Mouse (Mus musculus): ENCODE results near the gene Sptbn1.

The Sptbn1 gene

GRCm38 (mm10) chr11:30126840-30127239 lies 141.1 kb downstream of the Sptbn1 start:
- peak; percentile 49 for DNase-seq (ENCODE audit: low read depth)

- no peak for DNase-seq (ENCODE audit: low read depth)
These were observed 149.9 kb downstream of the Sptbn1 start for GRCm38 (mm10) chr11:30118038-30118437.

DNA sequence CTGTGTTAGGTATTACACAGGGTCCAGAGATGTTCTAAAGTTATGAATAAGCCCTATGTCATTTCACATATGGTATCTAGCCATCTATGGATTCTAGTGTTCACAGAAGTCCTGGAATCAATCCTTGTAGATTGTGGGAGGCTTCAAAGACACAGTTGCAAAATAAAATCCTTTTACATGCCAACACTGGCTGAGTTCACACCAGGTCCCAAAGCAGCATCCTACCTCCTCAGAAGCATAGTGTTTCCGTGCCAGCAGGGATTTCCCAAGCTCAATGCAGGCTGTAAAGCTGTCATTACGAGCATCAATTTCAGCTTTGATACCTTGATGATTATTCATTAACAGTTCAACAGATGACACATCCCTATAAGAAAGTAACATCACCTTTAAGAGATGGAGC lies 154.3 kb downstream of the Sptbn1 start:
- DNase-seq (ENCODE audit: low read depth): no peak

GRCm38 (mm10) chr11:30110634-30111033 lies 157.3 kb downstream of the Sptbn1 start:
- no peak for DNase-seq (ENCODE audit: low read depth)

- no peak for DNase-seq (ENCODE audit: low read depth)
These were observed 163.8 kb downstream of the Sptbn1 start for GRCm38 (mm10) chr11:30104177-30104576.

DNA sequence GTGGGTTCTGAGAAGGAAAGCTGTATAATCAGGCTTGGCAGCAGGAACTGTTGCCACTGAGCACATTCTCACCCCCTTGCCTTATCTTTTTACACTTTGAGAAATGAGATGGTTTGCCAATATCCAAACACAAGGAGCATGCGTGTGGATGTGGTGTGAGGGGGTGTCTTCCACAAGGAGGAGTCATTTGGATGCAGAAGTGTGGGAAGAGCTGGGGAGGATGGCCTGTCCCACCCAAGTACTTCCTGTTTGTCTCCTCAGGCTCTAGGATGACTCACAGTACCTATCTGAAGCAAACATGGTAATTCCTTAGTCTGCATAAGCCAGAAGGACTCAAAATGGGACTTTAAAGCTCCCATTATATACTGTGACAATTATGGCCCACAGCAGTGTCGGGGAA lies 165.4 kb downstream of the Sptbn1 start:
- peak; percentile 36 for DNase-seq (ENCODE audit: low read depth)

- DNase-seq (ENCODE audit: low read depth): no peak
These were observed 166.2 kb downstream of the Sptbn1 start for GRCm38 (mm10) chr11:30101796-30102195.

GRCm38 (mm10) chr11:30101162-30101561 lies 166.8 kb downstream of the Sptbn1 start:
- no peak for DNase-seq (ENCODE audit: low read depth)

DNA sequence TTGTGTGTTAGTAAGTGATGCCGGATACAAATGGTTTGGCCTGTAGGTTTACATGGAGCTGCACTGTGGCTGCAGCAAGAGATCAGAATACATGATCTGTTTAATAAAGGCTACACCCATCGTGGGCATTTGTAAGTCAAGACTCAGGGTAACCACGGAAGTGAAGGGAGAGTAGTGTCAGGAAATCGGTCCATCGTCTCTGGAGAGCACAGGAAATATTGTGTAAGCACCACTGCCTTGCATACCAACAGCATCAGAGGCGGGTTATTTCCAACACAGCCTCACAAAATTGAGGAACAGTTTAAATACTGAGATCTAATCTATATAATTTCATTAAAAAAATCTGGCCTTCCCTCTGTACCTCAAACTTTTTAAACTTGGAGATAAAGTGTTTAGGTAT lies 168.1 kb downstream of the Sptbn1 start:
- DNase-seq (ENCODE audit: low read depth): peak; percentile 94

- DNase-seq (ENCODE audit: low read depth): no peak
These were observed 172.7 kb downstream of the Sptbn1 start for GRCm38 (mm10) chr11:30095212-30095773.

DNA sequence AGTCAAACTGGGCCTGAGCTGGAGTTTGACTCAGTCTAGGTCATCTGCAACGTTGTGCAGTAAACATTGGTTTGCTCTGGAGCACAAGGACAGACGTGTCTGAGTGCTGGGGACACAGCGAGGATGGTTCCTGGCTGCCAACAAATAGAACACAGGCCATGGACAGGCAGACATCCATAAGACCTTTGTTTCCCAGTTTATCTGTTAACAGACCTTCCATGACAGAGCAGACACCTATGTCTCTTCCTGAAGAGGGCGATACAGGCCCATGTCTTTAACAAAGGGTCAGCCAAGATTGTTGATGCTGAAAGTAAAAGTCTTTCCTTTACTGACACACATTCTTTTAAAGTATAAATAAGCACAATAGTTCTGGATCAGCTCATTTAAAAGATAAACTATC lies 176.1 kb downstream of the Sptbn1 start:
- DNase-seq (ENCODE audit: low read depth): peak; percentile 76

- no peak for DNase-seq (ENCODE audit: low read depth)
These were observed 182.9 kb downstream of the Sptbn1 start for GRCm38 (mm10) chr11:30085114-30085513.

GRCm38 (mm10) chr11:30057299-30057698 lies 210.7 kb downstream of the Sptbn1 start:
- peak; percentile 71 for DNase-seq (ENCODE audit: low read depth)
